Comparison of ENCODE assay signal across 8 mouse cellular contexts in the genomic region with DNA sequence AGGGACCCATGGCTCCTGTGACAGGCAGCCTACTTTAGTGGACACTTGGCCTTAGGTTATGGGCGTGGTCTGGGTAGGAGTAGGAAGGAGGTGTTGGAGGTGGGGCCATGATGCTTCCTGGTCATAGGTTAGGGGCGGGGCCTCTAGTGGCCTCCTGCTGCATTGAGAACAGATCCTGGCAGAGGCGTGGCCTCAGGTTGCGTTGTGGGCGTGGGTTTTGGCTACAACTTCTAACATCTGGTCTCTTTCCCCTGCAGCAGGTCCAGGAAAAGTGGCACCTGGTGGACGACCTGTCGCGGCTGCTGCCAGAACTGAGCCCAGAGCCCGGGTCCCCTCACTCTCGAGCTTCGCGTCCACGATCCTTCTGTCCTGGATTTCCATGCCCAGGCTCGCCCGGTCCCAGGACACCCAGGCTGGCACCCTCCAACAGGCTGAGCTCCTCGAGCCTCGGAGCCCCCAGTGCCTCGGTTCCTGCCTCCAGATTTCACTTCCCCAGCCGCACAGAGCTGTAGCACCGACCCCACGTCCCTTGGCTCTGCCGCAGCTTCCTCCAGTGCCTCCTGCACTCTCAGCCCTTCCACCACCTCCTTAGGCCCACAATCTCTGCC. TPM values are rescaled to one million over a fixed set of nuclear protein-coding genes. Genes with fewer than 3 reads are reported as not detected.
DNase-seq lines count a peak whose midpoint lies in the region; ATAC-seq and TF ChIP-seq lines count a peak whose summit lies in the region.

No protein-coding gene starts in this region.

- H3K4me3 ChIP-seq in hindbrain, embryonic 10.5 days = peak overlapping the region; percentile 36
- H3K4me3 ChIP-seq in hindbrain, postnatal 0 days (ENCODE audit: low read length) = no peak overlapping the region
- peak overlapping the region; percentile 12; the same call in 1 of the 2 replicates for H3K4me3 ChIP-seq in lung, postnatal 0 days (ENCODE audit: low read depth, low read length)

- intact Hi-C loops in gastrocnemius, postnatal 36 days (cut with DNase I) = no loop called here

- WGBS in hindbrain, embryonic 10.5 days = 8% methylated on average over 22 of the region's 22 CpGs
- 13% methylated on average over 20 of the region's 22 CpGs for WGBS in hindbrain, postnatal 0 days
- 12% methylated on average over 22 of the region's 22 CpGs for WGBS in lung, postnatal 0 days

- peaks cover 37% of the 10 kb centered on the region for H3K4me1 ChIP-seq in hindbrain, embryonic 10.5 days (replicated peaks)
- no peaks in the 10 kb centered on the region for H3K4me1 ChIP-seq in hindbrain, postnatal 0 days (ENCODE audit: insufficient read depth, low read length)
- 0 out of 2 replicates have a peak, but pooled peaks cover 2% of the 10 kb centered on the region for H3K4me1 ChIP-seq in lung, postnatal 0 days (ENCODE audit: insufficient read depth, low read depth, low read length)

- no peak for TF ChIP-seq EP300 in lung, postnatal 0 days (IDR thresholded peaks at IDR 0.05)

- peak overlapping the region; percentile 12 for H3K27ac ChIP-seq in hindbrain, embryonic 10.5 days
- H3K27ac ChIP-seq in hindbrain, postnatal 0 days = no peak overlapping the region
- peak overlapping the region; percentile 20; the same call in 1 of the 2 replicates for H3K27ac ChIP-seq in lung, postnatal 0 days (ENCODE audit: low read length)

- peak; percentile 37 for DNase-seq in hindbrain, embryonic 10.5 days (ENCODE audit: low spot score)
- DNase-seq in hindbrain, postnatal 0 days (ENCODE audit: low spot score) = no peak
- DNase-seq in embryo, embryonic 11 days = peak; percentile 72
- DNase-seq in kidney, adult 9 months = peak; percentile 91
- peak; percentile 96 for DNase-seq in lung, postnatal 0 days (ENCODE audit: low spot score)
- DNase-seq in spleen, postnatal 4 days (ENCODE audit: low spot score in 2 of 2) = peak; percentile 90 to 91
- DNase-seq in frontal cortex, postnatal 25 days (ENCODE audit: low spot score in 2 of 2) = no peak
- DNase-seq in gastrocnemius, postnatal 36 days = no peak

- H3K27me3 ChIP-seq in hindbrain, embryonic 10.5 days (ENCODE audit: insufficient read depth, poor library complexity, severe bottlenecking) = peaks cover 36% of the 10 kb centered on the region
- H3K27me3 ChIP-seq in hindbrain, postnatal 0 days (ENCODE audit: insufficient read depth, low read length) = no peaks in the 10 kb centered on the region; the same call in 1 of the 2 replicates
- H3K27me3 ChIP-seq in lung, postnatal 0 days (replicated peaks; ENCODE audit: insufficient read depth, low read length) = no peaks in the 10 kb centered on the region

- TF ChIP-seq CTCF in hindbrain, postnatal 0 days (IDR thresholded peaks at IDR 0.05; ENCODE audit: low read depth) = no peak
- peak; percentile 32; the same call in 1 of the 2 replicates for TF ChIP-seq CTCF in lung, postnatal 0 days (IDR thresholded peaks at IDR 0.05)

- H3K36me3 ChIP-seq in hindbrain, embryonic 10.5 days = no peaks in the 10 kb centered on the region
- H3K36me3 ChIP-seq in hindbrain, postnatal 0 days (ENCODE audit: insufficient read depth, low read length) = no peaks in the 10 kb centered on the region
- H3K36me3 ChIP-seq in lung, postnatal 0 days (ENCODE audit: insufficient read depth, low read length) = no peaks in the 10 kb centered on the region

- H3K9me3 ChIP-seq in hindbrain, embryonic 10.5 days = no peaks in the 10 kb centered on the region
- no peaks in the 10 kb centered on the region for H3K9me3 ChIP-seq in hindbrain, postnatal 0 days (ENCODE audit: low read length)
- no peaks in the 10 kb centered on the region for H3K9me3 ChIP-seq in lung, postnatal 0 days (ENCODE audit: low read length)

- no peak overlapping the region for H3K9ac ChIP-seq in hindbrain, postnatal 0 days (replicated peaks; ENCODE audit: low read length)
- H3K9ac ChIP-seq in lung, postnatal 0 days (replicated peaks; ENCODE audit: low read depth) = no peak overlapping the region

- H3K4me2 ChIP-seq in hindbrain, postnatal 0 days (ENCODE audit: low read depth, low read length) = no peak overlapping the region
- H3K4me2 ChIP-seq in lung, postnatal 0 days (replicated peaks; ENCODE audit: low read depth, low read length) = peak overlapping the region; percentile 49

- ATAC-seq in hindbrain, postnatal 0 days = no peak
- ATAC-seq in lung, postnatal 0 days = peak; percentile 89

RNA-seq across cellular contexts. Expression of gene 6030468B19Rik, which starts 5.1 kb away (rescaled TPM):
- 1.2 and 2.2 TPM in 2 replicates for polyA plus RNA-seq in hindbrain, embryonic 10.5 days (2016; fragmentation: Nextera tagmentation; extraction: Ambion mirVana)
- not detected in 2 replicates for total RNA-seq in hindbrain, postnatal 0 days (2014; rRNA removed)
- polyA plus RNA-seq in hindbrain, postnatal 0 days (2015; fragmentation: Nextera tagmentation; extraction: Ambion mirVana) = not detected in 2 replicates
- polyA plus RNA-seq in lung, postnatal 0 days (2015; fragmentation: Nextera tagmentation; extraction: Ambion mirVana) = not detected in 2 replicates
- total RNA-seq in gastrocnemius, postnatal 36 days (2021) = not detected

RNA-seq across cellular contexts. Expression of gene Tmc6, which starts 10.4 kb away (rescaled TPM):
- 13.3 and 17.9 TPM in 2 replicates for polyA plus RNA-seq in hindbrain, embryonic 10.5 days (2016; fragmentation: Nextera tagmentation; extraction: Ambion mirVana)
- total RNA-seq in hindbrain, postnatal 0 days (2014; rRNA removed) = 3.3 and 4.7 TPM in 2 replicates
- polyA plus RNA-seq in hindbrain, postnatal 0 days (2015; fragmentation: Nextera tagmentation; extraction: Ambion mirVana) = 3.2 and 4.9 TPM in 2 replicates
- 26.2 and 34.8 TPM in 2 replicates for polyA plus RNA-seq in lung, postnatal 0 days (2015; fragmentation: Nextera tagmentation; extraction: Ambion mirVana)
- 1 to 10 TPM; 5.8 to 5.9 TPM for total RNA-seq in gastrocnemius, postnatal 36 days (2021)

RNA-seq across cellular contexts. Expression of gene Tmc8, which starts 10.5 kb away (rescaled TPM):
- polyA plus RNA-seq in hindbrain, embryonic 10.5 days (2016; fragmentation: Nextera tagmentation; extraction: Ambion mirVana) = 1.5 TPM in 2 replicates
- total RNA-seq in hindbrain, postnatal 0 days (2014; rRNA removed) = 0.73 and 0.75 TPM in 2 replicates
- polyA plus RNA-seq in hindbrain, postnatal 0 days (2015; fragmentation: Nextera tagmentation; extraction: Ambion mirVana) = 0.44 and 0.86 TPM in 2 replicates
- polyA plus RNA-seq in lung, postnatal 0 days (2015; fragmentation: Nextera tagmentation; extraction: Ambion mirVana) = 5.5 and 6.5 TPM in 2 replicates
- 1 to 10 TPM; 1.2 to 1.7 TPM for total RNA-seq in gastrocnemius, postnatal 36 days (2021)

RNA-seq across cellular contexts. Expression of gene Gm20708, which starts 17.1 kb away (rescaled TPM):
- 0.30 and 0.31 TPM in 2 replicates for polyA plus RNA-seq in hindbrain, embryonic 10.5 days (2016; fragmentation: Nextera tagmentation; extraction: Ambion mirVana)
- 2.6 TPM in 1 of 2 replicates, not detected in the other for total RNA-seq in hindbrain, postnatal 0 days (2014; rRNA removed)
- polyA plus RNA-seq in hindbrain, postnatal 0 days (2015; fragmentation: Nextera tagmentation; extraction: Ambion mirVana) = 0.67 and 1.4 TPM in 2 replicates
- 0.27 TPM in 1 of 2 replicates, not detected in the other for polyA plus RNA-seq in lung, postnatal 0 days (2015; fragmentation: Nextera tagmentation; extraction: Ambion mirVana)
- under 1 TPM; 0.57 to 0.89 TPM for total RNA-seq in gastrocnemius, postnatal 36 days (2021)

RNA-seq across cellular contexts. Expression of gene Syngr2, which starts 17.1 kb away (rescaled TPM):
- 33.7 and 42.3 TPM in 2 replicates for polyA plus RNA-seq in hindbrain, embryonic 10.5 days (2016; fragmentation: Nextera tagmentation; extraction: Ambion mirVana)
- total RNA-seq in hindbrain, postnatal 0 days (2014; rRNA removed) = 21.5 and 31.7 TPM in 2 replicates
- polyA plus RNA-seq in hindbrain, postnatal 0 days (2015; fragmentation: Nextera tagmentation; extraction: Ambion mirVana) = 17.2 and 18.8 TPM in 2 replicates
- 96.0 and 108 TPM in 2 replicates for polyA plus RNA-seq in lung, postnatal 0 days (2015; fragmentation: Nextera tagmentation; extraction: Ambion mirVana)
- total RNA-seq in gastrocnemius, postnatal 36 days (2021) = 100 to 1,000 TPM; 155 to 161 TPM

Comparison
In these comparisons a context has a peak if more than half of its experiments do, and no peak if none do; other contexts are left out.
1. DNase-seq: peak in hindbrain, embryonic 10.5 days (single experiment), embryo, embryonic 11 days (single experiment), kidney, adult 9 months (single experiment), lung, postnatal 0 days (single experiment) and spleen, postnatal 4 days (2 of 2); none in hindbrain, postnatal 0 days (single experiment), frontal cortex, postnatal 25 days (0 of 2) and gastrocnemius, postnatal 36 days (0 of 2).